Mouse (Mus musculus) spleen, adult 2 months (tissue): Measurements from ENCODE around the gene Pdpn.

Experiments
- CTCF ChIP-seq: fragments of 200-500 bp; IDR thresholded peaks from 2 replicates; pipeline ENCODE4 v1.5.1; 2011; ENCODE audit warnings: mild to moderate bottlenecking, inconsistent platforms; ENCODE audit not compliant: insufficient read depth, insufficient read length, insufficient replicate concordance; ENCODE audit errors: extremely low read depth
- POLR2A ChIP-seq: fragments of 200-500 bp; IDR thresholded peaks from 2 replicates; pipeline ENCODE4 v1.6.1; 2011; ENCODE audit warnings: low read depth, low read length, inconsistent platforms

DNA sequence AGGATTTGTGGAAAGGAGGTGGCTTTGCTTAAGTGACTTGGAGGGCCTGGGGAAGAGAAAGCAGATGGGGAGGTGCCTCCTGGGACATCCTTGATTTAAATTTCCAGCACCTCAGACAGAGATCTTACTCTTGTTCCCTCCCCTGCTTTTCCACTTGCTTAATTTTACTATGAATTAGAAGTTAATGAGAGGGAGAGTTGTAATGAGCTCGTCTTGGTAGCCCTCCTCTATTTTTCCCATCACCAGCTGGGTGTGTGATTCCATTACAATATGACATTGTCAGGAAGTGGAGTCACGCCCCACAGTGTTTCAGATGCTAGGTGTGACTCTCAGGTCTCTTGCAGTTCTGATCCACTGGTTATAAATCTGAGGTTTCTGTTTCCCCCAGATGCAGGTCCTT lies 36.7 kb upstream of the Pdpn start:
- TF ChIP-seq POLR2A, result no peak
- no peak for TF ChIP-seq CTCF
